Mouse (Mus musculus): Measurements from ENCODE around the gene Acer2. TPM values are rescaled to one million over a fixed set of nuclear protein-coding genes. Genes with fewer than 3 reads are reported as not detected.

The Acer2 gene
- polyA plus RNA-seq, 1 experiment, result 20.8 TPM

GRCm38 (mm10) chr4:86882413-86882812 is 8.2 kb downstream of the Acer2 start:
- Histone ChIP-seq H3K9me3 (replicated peaks; ENCODE audit: control insufficient read depth, insufficient read depth, low read length, poor library complexity, severe bottlenecking) (no peaks in the 10 kb centered on the region), H3K4me3 (ENCODE audit: low read depth, low read length) (no peak overlapping the region), H3K9ac (ENCODE audit: low read depth, poor library complexity, severe bottlenecking) (no peak overlapping the region), H3K27ac (ENCODE audit: insufficient read depth, low read length) (no peak overlapping the region), H3K4me1 (ENCODE audit: control insufficient read depth, insufficient read depth, low read length) (no peaks in the 10 kb centered on the region), H3K27me3 (ENCODE audit: control insufficient read depth, insufficient read depth, low read length, poor library complexity, severe bottlenecking) (no peaks in the 10 kb centered on the region), H3K36me3 (ENCODE audit: control insufficient read depth, insufficient read depth, low read length, poor library complexity, severe bottlenecking) (no peaks in the 10 kb centered on the region)
- TF ChIP-seq POLR2A (IDR thresholded peaks at IDR 0.05; ENCODE audit: insufficient read depth, low read length), result no peak
- TF ChIP-seq EP300 (IDR thresholded peaks at IDR 0.05; ENCODE audit: insufficient read depth, low read depth, low read length), result no peak
- no peak for TF ChIP-seq CTCF (IDR thresholded peaks at IDR 0.05; ENCODE audit: low read depth, low read length)

DNA sequence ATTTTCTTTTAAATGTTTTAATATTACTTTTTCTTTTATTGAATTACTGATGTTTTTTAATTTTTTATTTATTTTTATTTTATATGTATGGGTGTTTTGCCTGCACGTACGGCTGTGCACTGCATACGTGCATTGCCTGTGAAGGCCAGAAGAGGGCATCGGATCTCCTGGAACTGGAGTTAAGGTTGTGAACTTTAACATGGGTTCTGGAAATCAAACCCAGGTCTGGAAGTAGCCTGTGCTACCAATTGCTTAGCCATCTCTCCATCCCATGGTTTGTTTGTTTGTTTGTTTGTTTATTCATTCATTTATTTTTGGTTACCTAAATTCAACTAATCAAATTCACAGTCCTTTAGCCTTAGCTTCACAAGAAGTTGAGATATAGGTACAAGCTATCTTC is 10.7 kb downstream of the Acer2 start:
- no peak overlapping the region for H3K27ac ChIP-seq (ENCODE audit: insufficient read depth, low read length)
- no peak overlapping the region for H3K4me3 ChIP-seq (ENCODE audit: low read depth, low read length)
- no peaks in the 10 kb centered on the region for H3K4me1 ChIP-seq (ENCODE audit: control insufficient read depth, insufficient read depth, low read length)

GRCm38 (mm10) chr4:86885790-86886159 is 11.6 kb downstream of the Acer2 start:
- no peaks in the 10 kb centered on the region for H3K36me3 ChIP-seq (ENCODE audit: control insufficient read depth, insufficient read depth, low read length, poor library complexity, severe bottlenecking)
- H3K9me3 ChIP-seq (replicated peaks; ENCODE audit: control insufficient read depth, insufficient read depth, low read length, poor library complexity, severe bottlenecking), result no peaks in the 10 kb centered on the region
- no peaks in the 10 kb centered on the region for H3K27me3 ChIP-seq (ENCODE audit: control insufficient read depth, insufficient read depth, low read length, poor library complexity, severe bottlenecking)
- peak overlapping the region; percentile 69 for H3K9ac ChIP-seq (ENCODE audit: low read depth, poor library complexity, severe bottlenecking)
- H3K4me1 ChIP-seq (ENCODE audit: control insufficient read depth, insufficient read depth, low read length), result no peaks in the 10 kb centered on the region
- no peak for TF ChIP-seq EP300 (IDR thresholded peaks at IDR 0.05; ENCODE audit: insufficient read depth, low read depth, low read length)
- TF ChIP-seq POLR2A (IDR thresholded peaks at IDR 0.05; ENCODE audit: insufficient read depth, low read length), result no peak
- no peak for TF ChIP-seq CTCF (IDR thresholded peaks at IDR 0.05; ENCODE audit: low read depth, low read length)
- peak overlapping the region; percentile 52 for H3K4me3 ChIP-seq (ENCODE audit: low read depth, low read length)
- H3K27ac ChIP-seq (ENCODE audit: insufficient read depth, low read length), result no peak overlapping the region

More for the DNA sequence above, 10.7 kb downstream of the Acer2 start:
- Histone ChIP-seq H3K27me3 (ENCODE audit: control insufficient read depth, insufficient read depth, low read length, poor library complexity, severe bottlenecking) (no peaks in the 10 kb centered on the region), H3K36me3 (ENCODE audit: control insufficient read depth, insufficient read depth, low read length, poor library complexity, severe bottlenecking) (no peaks in the 10 kb centered on the region), H3K9me3 (replicated peaks; ENCODE audit: control insufficient read depth, insufficient read depth, low read length, poor library complexity, severe bottlenecking) (no peaks in the 10 kb centered on the region), H3K9ac (ENCODE audit: low read depth, poor library complexity, severe bottlenecking) (no peak overlapping the region)
- TF ChIP-seq CTCF (IDR thresholded peaks at IDR 0.05; ENCODE audit: low read depth, low read length), result peak; percentile 57
- TF ChIP-seq EP300 (IDR thresholded peaks at IDR 0.05; ENCODE audit: insufficient read depth, low read depth, low read length), result no peak

DNA sequence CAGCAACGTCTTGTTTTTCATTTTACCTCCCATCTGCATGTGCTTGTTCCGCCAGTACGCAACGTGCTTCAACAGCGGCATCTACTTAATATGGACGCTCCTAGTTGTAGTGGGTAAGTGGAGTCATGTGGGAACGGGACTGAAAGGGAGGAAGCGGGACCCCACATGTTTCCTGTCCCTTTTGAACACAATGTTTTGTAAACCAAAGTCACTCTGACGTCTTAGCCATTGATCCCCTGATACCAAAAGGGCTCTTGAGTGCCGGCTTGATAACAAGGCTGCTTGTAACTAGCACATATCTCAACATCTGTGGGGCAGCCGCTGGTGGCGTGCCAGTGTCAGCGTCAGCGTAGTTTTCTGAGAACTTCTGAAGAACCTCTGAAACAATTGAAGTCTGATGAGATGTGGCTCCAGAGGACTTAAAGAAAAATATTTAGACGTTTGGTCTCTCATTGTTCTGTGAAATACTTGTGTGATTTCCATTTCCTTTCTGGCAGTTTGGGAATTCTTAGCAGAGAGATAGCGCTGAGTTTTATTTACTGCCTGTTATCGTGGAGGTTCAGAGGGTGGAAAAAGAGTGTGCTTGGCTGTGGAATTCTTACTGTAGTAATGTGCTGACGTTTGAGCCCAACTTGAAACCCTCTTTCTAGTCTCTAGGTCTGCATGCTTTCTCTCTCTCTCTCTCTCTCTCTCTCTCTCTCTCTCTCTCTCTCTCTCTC is 12.1 kb downstream of the Acer2 start:
- H3K4me3 ChIP-seq (ENCODE audit: low read depth, low read length), result peak overlapping the region; percentile 52
- H3K9ac ChIP-seq (ENCODE audit: low read depth, poor library complexity, severe bottlenecking), result peak overlapping the region; percentile 69
- H3K4me1 ChIP-seq (ENCODE audit: control insufficient read depth, insufficient read depth, low read length), result no peaks in the 10 kb centered on the region
- H3K36me3 ChIP-seq (ENCODE audit: control insufficient read depth, insufficient read depth, low read length, poor library complexity, severe bottlenecking), result no peaks in the 10 kb centered on the region
- no peak overlapping the region for H3K27ac ChIP-seq (ENCODE audit: insufficient read depth, low read length)
- no peaks in the 10 kb centered on the region for H3K9me3 ChIP-seq (replicated peaks; ENCODE audit: control insufficient read depth, insufficient read depth, low read length, poor library complexity, severe bottlenecking)
- H3K27me3 ChIP-seq (ENCODE audit: control insufficient read depth, insufficient read depth, low read length, poor library complexity, severe bottlenecking), result no peaks in the 10 kb centered on the region
- TF ChIP-seq EP300 (IDR thresholded peaks at IDR 0.05; ENCODE audit: insufficient read depth, low read depth, low read length) (no peak), POLR2A (IDR thresholded peaks at IDR 0.05; ENCODE audit: insufficient read depth, low read length) (no peak), CTCF (IDR thresholded peaks at IDR 0.05; ENCODE audit: low read depth, low read length) (no peak)

DNA sequence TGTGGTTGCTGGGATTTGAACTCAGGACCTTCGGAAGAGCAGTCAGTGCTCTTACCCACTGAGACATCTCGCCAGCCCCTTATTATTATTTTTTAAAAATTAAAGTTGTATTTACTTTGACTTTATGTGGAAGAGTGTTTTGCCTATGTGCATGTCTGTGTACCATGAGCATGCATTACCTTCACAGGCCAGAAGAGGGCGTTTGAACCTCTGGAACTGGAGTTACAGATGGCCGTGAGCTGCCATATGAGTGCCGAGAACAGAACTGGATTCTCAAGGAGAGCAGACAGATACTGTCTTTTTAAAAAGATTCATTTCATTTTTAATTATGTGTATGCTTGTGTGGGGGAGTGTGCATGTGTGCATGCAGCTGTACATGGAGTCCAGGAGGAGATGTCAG is 13.7 kb downstream of the Acer2 start:
- Histone ChIP-seq H3K27ac (ENCODE audit: insufficient read depth, low read length) (no peak overlapping the region), H3K4me1 (ENCODE audit: control insufficient read depth, insufficient read depth, low read length) (no peaks in the 10 kb centered on the region), H3K9ac (ENCODE audit: low read depth, poor library complexity, severe bottlenecking) (no peak overlapping the region), H3K27me3 (ENCODE audit: control insufficient read depth, insufficient read depth, low read length, poor library complexity, severe bottlenecking) (no peaks in the 10 kb centered on the region), H3K36me3 (ENCODE audit: control insufficient read depth, insufficient read depth, low read length, poor library complexity, severe bottlenecking) (no peaks in the 10 kb centered on the region), H3K9me3 (replicated peaks; ENCODE audit: control insufficient read depth, insufficient read depth, low read length, poor library complexity, severe bottlenecking) (no peaks in the 10 kb centered on the region), H3K4me3 (ENCODE audit: low read depth, low read length) (no peak overlapping the region)
- TF ChIP-seq POLR2A (IDR thresholded peaks at IDR 0.05; ENCODE audit: insufficient read depth, low read length), result no peak
- TF ChIP-seq CTCF (IDR thresholded peaks at IDR 0.05; ENCODE audit: low read depth, low read length), result peak; percentile 63

GRCm38 (mm10) chr4:86897411-86897810 is 23.2 kb downstream of the Acer2 start:
- Histone ChIP-seq H3K27me3 (ENCODE audit: control insufficient read depth, insufficient read depth, low read length, poor library complexity, severe bottlenecking) (no peaks in the 10 kb centered on the region), H3K9ac (ENCODE audit: low read depth, poor library complexity, severe bottlenecking) (no peak overlapping the region), H3K36me3 (ENCODE audit: control insufficient read depth, insufficient read depth, low read length, poor library complexity, severe bottlenecking) (no peaks in the 10 kb centered on the region), H3K9me3 (replicated peaks; ENCODE audit: control insufficient read depth, insufficient read depth, low read length, poor library complexity, severe bottlenecking) (no peaks in the 10 kb centered on the region), H3K27ac (ENCODE audit: insufficient read depth, low read length) (no peak overlapping the region), H3K4me1 (ENCODE audit: control insufficient read depth, insufficient read depth, low read length) (peaks cover 1% of the 10 kb centered on the region), H3K4me3 (ENCODE audit: low read depth, low read length) (no peak overlapping the region)
- TF ChIP-seq POLR2A (IDR thresholded peaks at IDR 0.05; ENCODE audit: insufficient read depth, low read length) (no peak), CTCF (IDR thresholded peaks at IDR 0.05; ENCODE audit: low read depth, low read length) (no peak), EP300 (IDR thresholded peaks at IDR 0.05; ENCODE audit: insufficient read depth, low read depth, low read length) (no peak)
